Mouse (Mus musculus) CH12.LX (cell line): Measurements from ENCODE around the gene Fam193a. TPM values are rescaled to one million over a fixed set of nuclear protein-coding genes. Genes with fewer than 3 reads are reported as not detected.

Experiments
- DNase-seq: peaks from one replicate; pipeline ENCODE4 v3.0.0-alpha.2; 2013; ENCODE audit errors: extremely low read depth
- H3K27ac ChIP-seq: 2 replicates; pipeline ENCODE4 v1.5.1; 2012; ENCODE audit warnings: low read depth, mild to moderate bottlenecking, control low read depth, moderate library complexity; ENCODE audit not compliant: insufficient read depth
- H3K27me3 ChIP-seq: replicated peaks from 2 replicates; pipeline ENCODE3; 2012; ENCODE audit warnings: inconsistent platforms
- H3K36me3 ChIP-seq, 2 experiments: replicated peaks in 1 of 2; 2 replicates each; pipeline versions ENCODE3 to v1.6.1; 2012; ENCODE audit warnings: inconsistent platforms in 1 of 2, low read length in 1 of 2, mild to moderate bottlenecking in 1 of 2, mixed read lengths in 1 of 2, moderate library complexity in 1 of 2; ENCODE audit not compliant: control insufficient read depth in 1 of 2, insufficient read depth in 1 of 2
- H3K4me1 ChIP-seq, 2 experiments: 2 replicates each; pipeline ENCODE4 v1.6.1; 2012; ENCODE audit warnings: inconsistent platforms in 1 of 2, moderate library complexity in 1 of 2; ENCODE audit not compliant: insufficient read depth in 2 of 2, control insufficient read depth in 1 of 2
- H3K4me2 ChIP-seq: 2 replicates; pipeline ENCODE4 v1.6.1; 2012; ENCODE audit warnings: low read depth, mild to moderate bottlenecking, control low read depth; ENCODE audit not compliant: poor library complexity, insufficient read depth, severe bottlenecking
- H3K4me3 ChIP-seq, 3 experiments: fragments of 150-350 bp in 1 of 3; sonication (generic) in 1 of 3; replicated peaks in 1 of 3; 2 replicates each; pipeline versions ENCODE3 to v1.5.1; 2011 to 2012; ENCODE audit warnings: low read depth in 2 of 3, low read length in 2 of 3, mild to moderate bottlenecking in 2 of 3, moderate library complexity in 2 of 3, control low read depth in 1 of 3, improper control_type of control experiment in 1 of 3, inconsistent platforms in 1 of 3, mixed read lengths in 1 of 3; ENCODE audit not compliant: poor library complexity in 1 of 3
- H3K79me2 ChIP-seq: replicated peaks from 2 replicates; pipeline ENCODE4 v1.6.1; 2012; ENCODE audit warnings: mild to moderate bottlenecking, moderate library complexity; ENCODE audit not compliant: control insufficient read depth, poor library complexity, insufficient read depth, severe bottlenecking; ENCODE audit errors: extremely low read depth
- H3K9ac ChIP-seq: 2 replicates; pipeline ENCODE4 v1.6.1; 2012; ENCODE audit warnings: low read depth, mild to moderate bottlenecking, control low read depth, moderate library complexity; ENCODE audit not compliant: insufficient read depth
- H3K9me3 ChIP-seq: replicated peaks from 2 replicates; pipeline ENCODE3; 2012; ENCODE audit warnings: low read length, inconsistent platforms, mixed read lengths
- BHLHE40 ChIP-seq: IDR thresholded peaks from 2 replicates; pipeline ENCODE4 v1.6.1; 2011; ENCODE audit warnings: mild to moderate bottlenecking, low read depth, low read length, improper control_type of control experiment
- CHD2 ChIP-seq: IDR thresholded peaks from 2 replicates; pipeline ENCODE4 v1.6.1; 2011; ENCODE audit warnings: low read length, improper control_type of control experiment
- CTCF ChIP-seq, 2 experiments: IDR thresholded peaks in 1 of 2; conservative IDR thresholded peaks in 1 of 2; 2 replicates each; pipeline ENCODE4 v1.5.1; 2011 to 2012; ENCODE audit warnings: low read depth in 2 of 2, low read length in 2 of 2, improper control_type of control experiment in 1 of 2, inconsistent platforms in 1 of 2, mild to moderate bottlenecking in 1 of 2, moderate library complexity in 1 of 2
- ELF1 ChIP-seq: IDR thresholded peaks from 2 replicates; pipeline ENCODE4 v1.6.1; 2014; ENCODE audit warnings: low read depth, mild to moderate bottlenecking, inconsistent platforms, low read length, improper control_type of control experiment
- EP300 ChIP-seq: IDR thresholded peaks from 2 replicates; pipeline ENCODE4 v1.6.1; 2011; ENCODE audit warnings: low read length, improper control_type of control experiment
- ETS1 ChIP-seq: conservative IDR thresholded peaks from 2 replicates; pipeline ENCODE4 v1.6.1; 2012; ENCODE audit warnings: low read depth, mild to moderate bottlenecking, inconsistent platforms, low read length, improper control_type of control experiment, moderate library complexity
- GABPA ChIP-seq: IDR thresholded peaks from 2 replicates; pipeline ENCODE4 v1.6.1; 2012; ENCODE audit warnings: low read depth, low read length, improper control_type of control experiment, inconsistent platforms; ENCODE audit not compliant: insufficient replicate concordance
- IRF4 ChIP-seq: IDR thresholded peaks from 2 replicates; pipeline ENCODE4 v1.6.1; 2014; ENCODE audit warnings: low read depth, mild to moderate bottlenecking, inconsistent platforms, low read length, improper control_type of control experiment
- JUN ChIP-seq: IDR thresholded peaks from 2 replicates; pipeline ENCODE4 v1.6.1; 2011; ENCODE audit warnings: low read depth, mild to moderate bottlenecking, low read length, improper control_type of control experiment, moderate library complexity; ENCODE audit not compliant: insufficient read depth
- JUND ChIP-seq: conservative IDR thresholded peaks from 2 replicates; pipeline ENCODE4 v1.6.1; 2011; ENCODE audit warnings: low read depth, low read length, improper control_type of control experiment
- KAT2A ChIP-seq: IDR thresholded peaks from 2 replicates; pipeline ENCODE4 v1.6.1; 2012; ENCODE audit warnings: low read length, improper control_type of control experiment, inconsistent platforms; ENCODE audit not compliant: insufficient replicate concordance
- MAX ChIP-seq: IDR thresholded peaks from 2 replicates; pipeline ENCODE4 v1.6.1; 2011; ENCODE audit warnings: low read length, improper control_type of control experiment
- MAZ ChIP-seq: IDR thresholded peaks from 2 replicates; pipeline ENCODE4 v1.6.1; 2012; ENCODE audit warnings: low read depth, mild to moderate bottlenecking, inconsistent platforms, low read length, improper control_type of control experiment, moderate library complexity
- MEF2A ChIP-seq: IDR thresholded peaks from 2 replicates; pipeline ENCODE4 v1.6.1; 2014; ENCODE audit warnings: low read depth, mild to moderate bottlenecking, inconsistent platforms, low read length, improper control_type of control experiment, borderline replicate concordance
- MYC ChIP-seq: IDR thresholded peaks from 2 replicates; pipeline ENCODE4 v1.6.1; 2011; ENCODE audit warnings: low read depth, mild to moderate bottlenecking, improper control_type of control experiment, low read length
- NRF1 ChIP-seq: IDR thresholded peaks from 2 replicates; pipeline ENCODE4 v1.6.1; 2014; ENCODE audit warnings: low read depth, mild to moderate bottlenecking, inconsistent platforms, low read length, improper control_type of control experiment, moderate library complexity
- PAX5 ChIP-seq: IDR thresholded peaks from 2 replicates; pipeline ENCODE4 v1.6.1; 2012; ENCODE audit warnings: low read length, inconsistent platforms, mixed read lengths
- POLR2A ChIP-seq: IDR thresholded peaks from 2 replicates; pipeline ENCODE4 v1.6.1; 2011; ENCODE audit warnings: low read depth, mild to moderate bottlenecking, improper control_type of control experiment, low read length
- POLR2AphosphoS2 ChIP-seq: IDR thresholded peaks from 2 replicates; pipeline ENCODE4 v1.6.1; 2011; ENCODE audit warnings: low read depth, low read length, improper control_type of control experiment
- RCOR1 ChIP-seq: conservative IDR thresholded peaks from 2 replicates; pipeline ENCODE4 v1.6.1; 2012; ENCODE audit warnings: low read depth, mild to moderate bottlenecking, inconsistent platforms, low read length, improper control_type of control experiment
- SMC3 ChIP-seq: IDR thresholded peaks from 2 replicates; pipeline ENCODE4 v1.6.1; 2011; ENCODE audit warnings: low read depth, low read length, improper control_type of control experiment
- TBP ChIP-seq: conservative IDR thresholded peaks from 2 replicates; pipeline ENCODE4 v1.6.1; 2011; ENCODE audit warnings: low read depth, low read length, improper control_type of control experiment
- TCF12 ChIP-seq: IDR thresholded peaks from 2 replicates; pipeline ENCODE4 v1.6.1; 2014; ENCODE audit warnings: low read depth, mild to moderate bottlenecking, inconsistent platforms, low read length, improper control_type of control experiment
- UBTF ChIP-seq: IDR thresholded peaks from 2 replicates; pipeline ENCODE4 v1.6.1; 2012; ENCODE audit warnings: low read depth, mild to moderate bottlenecking, inconsistent platforms, low read length, improper control_type of control experiment, moderate library complexity
- USF1 ChIP-seq: IDR thresholded peaks from 2 replicates; pipeline ENCODE4 v1.6.1; 2014; ENCODE audit warnings: low read depth, mild to moderate bottlenecking, inconsistent platforms, low read length, improper control_type of control experiment
- USF2 ChIP-seq: conservative IDR thresholded peaks from 2 replicates; pipeline ENCODE4 v1.6.1; 2011; ENCODE audit warnings: low read depth, low read length, improper control_type of control experiment
- ZC3H11A ChIP-seq: IDR thresholded peaks from 2 replicates; pipeline ENCODE4 v1.6.1; 2012; ENCODE audit warnings: low read depth, mild to moderate bottlenecking, inconsistent platforms, low read length, improper control_type of control experiment
- ZKSCAN1 ChIP-seq: IDR thresholded peaks from 2 replicates; pipeline ENCODE4 v1.6.1; 2012; ENCODE audit warnings: low read depth, inconsistent platforms, low read length, improper control_type of control experiment, borderline replicate concordance
- ZMIZ1 ChIP-seq: IDR thresholded peaks from 2 replicates; pipeline ENCODE4 v1.6.1; 2012; ENCODE audit warnings: low read depth, mild to moderate bottlenecking, inconsistent platforms, low read length, improper control_type of control experiment
- dilution Hi-C: fragments of 300-500 bp; cut with MboI; formaldehyde crosslinking; loops from 2 replicates; pipeline ENCODE4 v1.14.3; 2020; ENCODE audit warnings: low sequenced_read_pairs; ENCODE audit not compliant: extremely low pct_unique_long_range_greater_than_20kb, extremely low pct_ligation_motif_present
- in situ Hi-C: fragments of 300-500 bp; cut with MboI; formaldehyde crosslinking; loops from 3 replicates; pipeline ENCODE4 v1.14.3; 2019; ENCODE audit warnings: low sequenced_read_pairs, low pct_ligation_motif_present, low pct_unique_long_range_greater_than_20kb, mixed read lengths
- polyA plus RNA-seq: library from polyadenylated mRNA; unstranded; fragments of >175 nt; gene quantifications from 2 replicates; pipeline ENCODE4 v1.2.1, GENCODE M21; 2012; ENCODE audit warnings: low read depth; ENCODE audit not compliant: insufficient read length
- total RNA-seq, 2 experiments: library from RNA; depleted of rRNA; stranded (reverse); fragments of 300-350 nt in 1 of 2; fragments of >200 nt in 1 of 2; gene quantifications; 2 replicates each; pipeline ENCODE4 v1.2.3; 2012 to 2014

The Fam193a gene
- total and polyA plus RNA-seq, 3 experiments = 3.6 to 19.0 (median 8.5) TPM

DNA sequence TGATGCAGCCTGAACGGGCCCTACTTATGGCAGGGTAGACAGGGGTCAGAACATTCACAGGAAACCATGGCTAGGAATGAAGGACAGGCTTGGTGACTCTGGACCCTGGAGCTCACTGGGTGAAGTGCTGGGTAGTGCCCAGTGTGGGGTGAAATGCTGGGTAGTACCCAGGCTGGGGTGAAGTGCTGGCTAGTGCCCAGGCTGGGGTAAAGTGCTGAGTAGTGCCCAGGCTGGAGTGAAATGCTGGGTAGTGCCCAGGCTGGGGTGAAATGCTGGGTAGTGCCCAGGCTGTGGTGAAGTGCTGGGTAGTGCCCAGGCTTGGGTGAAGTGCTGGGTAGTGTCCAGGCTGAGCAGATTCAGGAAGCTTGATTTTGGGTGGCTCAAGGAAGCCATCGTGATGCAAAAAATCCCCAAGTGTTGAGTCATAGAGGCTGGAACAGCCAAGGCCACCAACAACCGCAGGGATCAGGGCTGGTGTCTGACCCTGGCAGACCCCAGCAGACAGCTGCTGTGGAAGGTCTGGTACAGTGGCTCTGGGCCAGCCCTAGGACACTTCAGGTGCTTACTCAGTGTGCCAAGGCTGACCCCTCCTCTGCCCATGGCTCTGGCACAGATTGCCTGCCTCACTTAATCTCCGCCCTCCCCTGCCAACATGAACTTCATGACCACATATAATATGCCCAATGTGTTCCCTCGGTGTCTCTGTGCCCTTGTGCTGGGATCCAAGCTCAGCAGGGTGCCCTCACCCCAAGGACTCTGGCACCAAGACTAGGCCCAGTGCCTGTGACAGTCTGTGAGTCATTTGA is 165.2 kb downstream of the Fam193a start:
- TF ChIP-seq CTCF (conservative IDR thresholded peaks at IDR 0.05 in 1 of 2, IDR thresholded peaks at IDR 0.05 in 1 of 2; ENCODE audit: low read depth in 2 of 2, low read length in 2 of 2) = no peak
- TF ChIP-seq RCOR1 = no peak
- no peak for TF ChIP-seq TCF12
- no peak for TF ChIP-seq TBP
- TF ChIP-seq USF2 = no peak
- no peak for TF ChIP-seq ZKSCAN1
- no peak for TF ChIP-seq BHLHE40
- no peak for TF ChIP-seq EP300
- TF ChIP-seq ZMIZ1 = no peak
- no peak for TF ChIP-seq PAX5
- no peak for TF ChIP-seq UBTF
- no peak for TF ChIP-seq JUN
- TF ChIP-seq ZC3H11A = no peak
- no peak for TF ChIP-seq KAT2A
- TF ChIP-seq MAZ = no peak
- TF ChIP-seq CHD2 = no peak
- TF ChIP-seq GABPA = no peak
- no peak for TF ChIP-seq JUND
- no peak for TF ChIP-seq ELF1
- no peak for TF ChIP-seq NRF1
- TF ChIP-seq, all 38 proteins: peak for 0
- Histone ChIP-seq H3K9me3 (no peaks in the 10 kb centered on the region), H3K36me3 (peaks cover 0 to 24% of the 10 kb centered on the region in 2 experiments), H3K27ac (no peak overlapping the region), H3K79me2 (no peaks in the 10 kb centered on the region), H3K27me3 (no peaks in the 10 kb centered on the region), H3K4me3 (no peak overlapping the region), H3K4me1 (peaks cover 24 to 59% of the 10 kb centered on the region in 2 experiments), H3K4me2 (no peak overlapping the region), H3K9ac (no peak overlapping the region)
- dilution Hi-C loops = no loop called here
- no peak for DNase-seq
- in situ Hi-C loops = loop anchor here (25.0 kb wide), 1 partner anchor 502 kb away; the partner anchor contains the start of gene Hgfac

GRCm38 (mm10) chr5:34535831-34536230 is 166.1 kb downstream of the Fam193a start:
- no peak overlapping the region for H3K27ac ChIP-seq
- no peak overlapping the region for H3K9ac ChIP-seq
- H3K9me3 ChIP-seq = no peaks in the 10 kb centered on the region
- dilution Hi-C loops = no loop called here
- TF ChIP-seq SMC3 = no peak
- no peak for TF ChIP-seq PAX5
- no peak for TF ChIP-seq KAT2A
- no peak for TF ChIP-seq IRF4
- TF ChIP-seq POLR2A = no peak
- TF ChIP-seq UBTF = no peak
- no peak for TF ChIP-seq CHD2
- TF ChIP-seq ZKSCAN1 = no peak
- TF ChIP-seq ZC3H11A = no peak
- TF ChIP-seq ETS1 = no peak
- TF ChIP-seq USF1 = no peak
- no peak for TF ChIP-seq TBP
- TF ChIP-seq MYC = no peak
- no peak for TF ChIP-seq MAX
- TF ChIP-seq ELF1 = no peak
- TF ChIP-seq RCOR1 = no peak
- TF ChIP-seq MEF2A = no peak
- TF ChIP-seq JUN = no peak
- TF ChIP-seq POLR2AphosphoS2 = no peak
- no peak for TF ChIP-seq BHLHE40
- no peaks in the 10 kb centered on the region for H3K79me2 ChIP-seq
- DNase-seq = no peak
- no peak overlapping the region for H3K4me3 ChIP-seq
- H3K36me3 ChIP-seq = peaks cover 0 to 19% of the 10 kb centered on the region in 2 experiments
- H3K27me3 ChIP-seq = no peaks in the 10 kb centered on the region
- peaks cover 16 to 51% of the 10 kb centered on the region in 2 experiments for H3K4me1 ChIP-seq
- in situ Hi-C loops = loop anchor here (25.0 kb wide), 1 partner anchor 501 kb away; the partner anchor contains the start of gene Hgfac
- H3K4me2 ChIP-seq = no peak overlapping the region
